Mouse (Mus musculus): Measurements from ENCODE around the gene Ttc28. TPM values are rescaled to one million over a fixed set of nuclear protein-coding genes. Genes with fewer than 3 reads are reported as not detected.

Ttc28 gene
- polyA plus RNA-seq, 2 experiments = 0.48 to 0.81 TPM

- TF ChIP-seq EP300 (IDR thresholded peaks at IDR 0.05; ENCODE audit: low read depth) = no peak
- TF ChIP-seq CTCF (IDR thresholded peaks at IDR 0.05; ENCODE audit: low read depth) = no peak
- DNase-seq (ENCODE audit: low read depth in 3 of 3, low spot score in 3 of 3) (no peak), ATAC-seq (ENCODE audit: insufficient read depth) (no peak)
- Histone ChIP-seq H3K36me3 (replicated peaks; ENCODE audit: control insufficient read depth, insufficient read depth, low read depth) (no peaks in the 10 kb centered on the region), H3K27ac (no peak overlapping the region), H3K9ac (replicated peaks) (no peak overlapping the region), H3K9me3 (ENCODE audit: control insufficient read depth, low read length) (no peaks in the 10 kb centered on the region), H3K27me3 (ENCODE audit: control insufficient read depth, insufficient read depth, low read length) (no peaks in the 10 kb centered on the region), H3K4me3 (ENCODE audit: insufficient read depth in 1 of 2, low read depth in 2 of 2, low read length in 2 of 2) (no peak overlapping the region), H3K4me1 (replicated peaks; ENCODE audit: control insufficient read depth in 2 of 2, insufficient read depth in 2 of 2, low read length in 1 of 2) (peaks cover 0 to 8% of the 10 kb centered on the region in 2 experiments; a peak in 2 of 4 replicates), H3K4me2 (ENCODE audit: low read depth) (no peak overlapping the region)
- WGBS (ENCODE audit: insufficient replicate concordance) = 9% methylated on average over 3 of the region's 3 CpGs
These were observed 387.5 kb downstream of the Ttc28 start for GRCm38 (mm10) chr5:111267100-111267499.

DNA sequence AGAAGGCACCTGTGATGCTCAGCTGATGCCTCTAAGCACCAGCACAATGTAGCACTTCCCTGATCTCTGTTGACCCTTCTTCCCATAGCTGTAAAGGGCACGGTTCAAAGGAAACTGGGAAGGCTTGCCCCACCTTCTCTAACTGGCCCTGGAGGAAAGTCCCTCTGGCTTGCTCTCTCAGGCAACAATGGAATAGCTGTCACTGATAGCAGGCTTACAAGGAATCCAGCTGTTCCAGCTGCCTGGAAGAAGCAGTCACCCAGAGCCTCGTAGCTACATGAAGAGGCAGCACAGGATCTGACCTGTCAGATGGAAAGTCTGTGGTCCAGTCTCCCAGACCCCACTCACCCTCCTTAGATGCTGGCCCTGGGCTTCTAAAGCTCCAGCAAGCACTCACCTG lies 389.2 kb downstream of the Ttc28 start:
- Histone ChIP-seq H3K4me3 (ENCODE audit: insufficient read depth in 1 of 2, low read depth in 2 of 2, low read length in 2 of 2) (no peak overlapping the region), H3K9me3 (ENCODE audit: control insufficient read depth, low read length) (no peaks in the 10 kb centered on the region), H3K9ac (replicated peaks) (no peak overlapping the region), H3K27ac (no peak overlapping the region), H3K4me1 (replicated peaks; ENCODE audit: control insufficient read depth in 2 of 2, insufficient read depth in 2 of 2, low read length in 1 of 2) (no peaks in the 10 kb centered on the region), H3K36me3 (replicated peaks; ENCODE audit: control insufficient read depth, insufficient read depth, low read depth) (no peaks in the 10 kb centered on the region), H3K4me2 (ENCODE audit: low read depth) (no peak overlapping the region), H3K27me3 (ENCODE audit: control insufficient read depth, insufficient read depth, low read length) (no peaks in the 10 kb centered on the region)
- WGBS (ENCODE audit: insufficient replicate concordance) = 57% methylated on average over 2 of the region's 2 CpGs
- no peak for TF ChIP-seq CTCF (IDR thresholded peaks at IDR 0.05; ENCODE audit: low read depth)
- no peak for TF ChIP-seq EP300 (IDR thresholded peaks at IDR 0.05; ENCODE audit: low read depth)
- DNase-seq (ENCODE audit: low read depth in 3 of 3, low spot score in 3 of 3) (no peak), ATAC-seq (ENCODE audit: insufficient read depth) (no peak)

DNA sequence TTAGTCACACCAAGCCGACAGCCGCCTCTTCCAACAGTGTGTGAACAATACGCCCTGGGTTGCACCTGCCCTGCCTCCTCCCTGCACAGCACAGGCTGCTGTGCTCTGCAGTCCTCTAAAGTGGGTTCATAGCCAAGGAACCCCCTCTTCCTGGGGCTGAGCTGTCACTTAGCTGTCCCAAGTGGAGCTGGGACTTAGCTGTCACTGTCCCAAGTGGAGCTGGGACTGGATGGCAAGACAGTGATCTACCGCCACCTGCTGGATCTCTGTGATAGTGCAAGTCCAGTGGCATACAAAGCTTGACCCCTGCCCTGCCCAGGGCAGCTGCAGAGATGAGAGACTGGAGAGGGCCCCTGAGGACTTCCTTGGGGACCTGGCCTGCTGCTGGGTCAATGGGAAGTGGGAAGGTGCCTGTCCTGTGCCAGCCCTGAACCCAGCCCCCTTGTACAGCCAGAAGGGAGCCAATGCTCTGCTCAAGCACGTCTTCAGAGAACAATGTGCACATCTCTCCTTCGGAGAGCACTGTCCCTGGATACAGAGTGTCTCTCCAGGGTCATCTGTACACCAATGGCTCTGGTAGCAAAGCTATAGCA lies 390.1 kb downstream of the Ttc28 start:
- no peaks in the 10 kb centered on the region for H3K27me3 ChIP-seq (ENCODE audit: control insufficient read depth, insufficient read depth, low read length)
- WGBS (ENCODE audit: insufficient replicate concordance) = 64% methylated on average over 6 of the region's 6 CpGs
- TF ChIP-seq CTCF (IDR thresholded peaks at IDR 0.05; ENCODE audit: low read depth) (peak; percentile 97), EP300 (IDR thresholded peaks at IDR 0.05; ENCODE audit: low read depth) (no peak)
- H3K9ac ChIP-seq (replicated peaks) = no peak overlapping the region
- no peak overlapping the region for H3K4me3 ChIP-seq (ENCODE audit: insufficient read depth in 1 of 2, low read depth in 2 of 2, low read length in 2 of 2)
- H3K4me1 ChIP-seq (replicated peaks; ENCODE audit: control insufficient read depth in 2 of 2, insufficient read depth in 2 of 2, low read length in 1 of 2) = no peaks in the 10 kb centered on the region
- ATAC-seq (ENCODE audit: insufficient read depth) = no peak
- H3K4me2 ChIP-seq (ENCODE audit: low read depth) = no peak overlapping the region
- no peaks in the 10 kb centered on the region for H3K9me3 ChIP-seq (ENCODE audit: control insufficient read depth, low read length)
- no peak overlapping the region for H3K27ac ChIP-seq
- H3K36me3 ChIP-seq (replicated peaks; ENCODE audit: control insufficient read depth, insufficient read depth, low read depth) = no peaks in the 10 kb centered on the region
- DNase-seq (ENCODE audit: low read depth in 3 of 3, low spot score in 3 of 3) = peak; percentile 20 to 41 (median 36)

DNA sequence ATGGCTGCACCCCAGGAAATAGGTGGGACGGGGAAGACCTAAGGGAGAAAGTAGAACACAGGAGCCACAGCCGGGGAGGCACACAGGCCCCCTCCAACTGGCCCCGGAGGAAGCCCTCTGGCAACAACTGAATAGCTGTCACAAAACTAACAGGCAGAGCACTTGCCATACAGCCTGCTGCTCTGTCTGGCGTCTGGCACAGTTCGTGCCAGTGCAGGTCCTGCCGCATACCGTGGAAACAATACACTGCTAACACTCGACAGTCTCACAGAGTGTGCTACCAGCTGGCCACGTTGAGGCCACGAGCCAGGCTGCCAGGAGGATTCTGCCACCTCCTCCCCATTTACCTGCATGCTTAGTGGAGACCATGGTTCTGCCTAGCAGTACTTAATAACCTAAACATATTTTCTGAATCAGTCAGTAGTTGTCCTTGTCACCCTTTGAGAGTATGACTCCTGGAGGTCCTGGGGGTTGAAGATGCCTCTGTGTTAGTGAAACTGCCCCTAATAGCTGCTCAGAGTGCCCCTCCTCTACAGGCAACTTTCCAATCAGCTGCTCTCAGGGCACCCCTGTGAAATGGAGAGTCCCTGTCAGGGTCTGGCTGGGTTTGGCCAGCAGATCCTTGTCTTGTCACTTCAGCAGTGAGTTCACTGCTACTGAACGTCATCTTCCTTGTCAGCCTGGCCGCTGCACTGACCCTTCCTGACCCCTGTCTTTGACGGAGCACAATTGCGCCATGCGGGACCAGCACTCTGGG lies 390.8 kb downstream of the Ttc28 start:
- Histone ChIP-seq H3K9ac (replicated peaks) (no peak overlapping the region), H3K27ac (no peak overlapping the region), H3K4me2 (ENCODE audit: low read depth) (no peak overlapping the region), H3K4me3 (ENCODE audit: insufficient read depth in 1 of 2, low read depth in 2 of 2, low read length in 2 of 2) (no peak overlapping the region), H3K27me3 (ENCODE audit: control insufficient read depth, insufficient read depth, low read length) (no peaks in the 10 kb centered on the region), H3K4me1 (replicated peaks; ENCODE audit: control insufficient read depth in 2 of 2, insufficient read depth in 2 of 2, low read length in 1 of 2) (no peaks in the 10 kb centered on the region), H3K36me3 (replicated peaks; ENCODE audit: control insufficient read depth, insufficient read depth, low read depth) (no peaks in the 10 kb centered on the region), H3K9me3 (ENCODE audit: control insufficient read depth, low read length) (no peaks in the 10 kb centered on the region)
- 66% methylated on average over 15 of the region's 15 CpGs for WGBS (ENCODE audit: insufficient replicate concordance)
- no peak for DNase-seq (ENCODE audit: low read depth in 3 of 3, low spot score in 3 of 3)
- TF ChIP-seq CTCF (IDR thresholded peaks at IDR 0.05; ENCODE audit: low read depth) (no peak), EP300 (IDR thresholded peaks at IDR 0.05; ENCODE audit: low read depth) (no peak)
- no peak for ATAC-seq (ENCODE audit: insufficient read depth)

DNA sequence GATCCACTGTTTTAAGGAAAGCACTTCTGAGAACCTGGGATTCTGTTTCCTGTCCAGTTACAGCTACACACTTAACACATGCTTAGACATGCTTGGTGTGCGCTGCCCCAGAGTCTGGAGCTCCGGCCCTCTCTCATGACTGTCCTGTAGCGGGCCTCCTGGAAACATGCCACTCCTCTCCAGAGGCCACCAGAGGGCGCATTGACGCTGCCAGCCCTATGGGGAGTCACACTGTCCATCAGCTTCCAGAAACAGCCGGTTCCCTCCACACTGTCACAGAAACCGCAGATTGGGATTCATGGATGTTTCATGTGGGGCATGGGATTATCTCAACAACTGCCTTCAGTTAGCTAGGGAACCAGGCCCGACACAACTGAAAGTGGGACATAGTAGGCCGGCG lies 394.0 kb downstream of the Ttc28 start:
- H3K4me1 ChIP-seq (replicated peaks; ENCODE audit: control insufficient read depth in 2 of 2, insufficient read depth in 2 of 2, low read length in 1 of 2) = no peaks in the 10 kb centered on the region
- WGBS (ENCODE audit: insufficient replicate concordance) = 27% methylated on average over 10 of the region's 10 CpGs
- ATAC-seq (ENCODE audit: insufficient read depth) (no peak), DNase-seq (ENCODE audit: low read depth in 3 of 3, low spot score in 3 of 3) (peak in 1 of 3 experiments; percentile 46)
- H3K9me3 ChIP-seq (ENCODE audit: control insufficient read depth, low read length) = no peaks in the 10 kb centered on the region
- H3K27ac ChIP-seq = no peak overlapping the region
- no peaks in the 10 kb centered on the region for H3K36me3 ChIP-seq (replicated peaks; ENCODE audit: control insufficient read depth, insufficient read depth, low read depth)
- no peak for TF ChIP-seq EP300 (IDR thresholded peaks at IDR 0.05; ENCODE audit: low read depth)
- TF ChIP-seq CTCF (IDR thresholded peaks at IDR 0.05; ENCODE audit: low read depth) = peak; percentile 93
- no peak overlapping the region for H3K4me3 ChIP-seq (ENCODE audit: insufficient read depth in 1 of 2, low read depth in 2 of 2, low read length in 2 of 2)
- no peaks in the 10 kb centered on the region for H3K27me3 ChIP-seq (ENCODE audit: control insufficient read depth, insufficient read depth, low read length)
- H3K4me2 ChIP-seq (ENCODE audit: low read depth) = no peak overlapping the region
- H3K9ac ChIP-seq (replicated peaks) = no peak overlapping the region
